Mouse (Mus musculus): ENCODE data around the gene Mug2.

- no peak for TF ChIP-seq MYOD1 (IDR thresholded peaks at IDR 0.05; ENCODE audit: control insufficient read depth, insufficient read length, low read depth)
- no peak for TF ChIP-seq CTCF (IDR thresholded peaks at IDR 0.05; ENCODE audit: control insufficient read depth, insufficient read depth, insufficient read length)
- TF ChIP-seq USF1 (IDR thresholded peaks at IDR 0.05; ENCODE audit: low read depth): no peak
- TF ChIP-seq CEBPB (IDR thresholded peaks at IDR 0.05; ENCODE audit: low read depth): no peak
- no peak for TF ChIP-seq MAX (IDR thresholded peaks at IDR 0.05)
- TF ChIP-seq MYOG (IDR thresholded peaks at IDR 0.05; ENCODE audit: control insufficient read depth, extremely low read depth, insufficient read length): no peak
These were observed 94.3 kb downstream of the Mug2 start for GRCm38 (mm10) chr6:122100904-122101303.

All from C2C12 (cell line).